Mouse (Mus musculus) midbrain, postnatal 0 days (tissue): ENCODE data around the gene Rho. TPM values are rescaled to one million over a fixed set of nuclear protein-coding genes. Genes with fewer than 3 reads are reported as not detected.

ENCODE experiments used
- ATAC-seq: fragments of 200-750 bp; cut with Nextera tagmentation; 2 replicates; pipeline ENCODE4 v1.8.0; 2017; ENCODE audit warnings: moderate number of reproducible peaks, mild to moderate bottlenecking, moderate TSS enrichment, moderate library complexity; ENCODE audit not compliant: low FRiP score
- DNase-seq: peaks from one replicate; pipeline ENCODE4 v3.0.0-alpha.2; 2015; ENCODE audit warnings: low spot score
- H3K27ac ChIP-seq: fragments of 300-500 bp; sonication (generic); 2 replicates; pipeline ENCODE4 v1.5.1; 2014; ENCODE audit warnings: low read depth, mild to moderate bottlenecking, low read length, mixed read lengths
- H3K27me3 ChIP-seq: fragments of 300-500 bp; sonication (generic); 2 replicates; pipeline ENCODE4 v1.6.1; 2014; ENCODE audit warnings: low read length, control low read depth, mixed read lengths; ENCODE audit not compliant: insufficient read depth
- H3K36me3 ChIP-seq: fragments of 300-500 bp; sonication (generic); 2 replicates; pipeline ENCODE4 v1.6.1; 2014; ENCODE audit warnings: low read length, control low read depth, mixed read lengths; ENCODE audit not compliant: insufficient read depth
- H3K4me1 ChIP-seq: fragments of 300-500 bp; sonication (generic); 2 replicates; pipeline ENCODE4 v1.6.1; 2014; ENCODE audit warnings: mild to moderate bottlenecking, control low read depth, antibody characterized with exemption, low read length, mixed read lengths; ENCODE audit not compliant: insufficient read depth
- H3K4me2 ChIP-seq: fragments of 300-500 bp; sonication (generic); 2 replicates; pipeline ENCODE4 v1.6.1; 2014; ENCODE audit warnings: low read depth, mild to moderate bottlenecking, low read length, mixed read lengths; ENCODE audit not compliant: poor library complexity, severe bottlenecking
- H3K4me3 ChIP-seq: fragments of 300-500 bp; sonication (generic); 2 replicates; pipeline ENCODE4 v1.5.1; 2014; ENCODE audit warnings: low read depth, mild to moderate bottlenecking, low read length, moderate library complexity
- H3K9ac ChIP-seq: fragments of 300-500 bp; sonication (generic); replicated peaks from 2 replicates; pipeline ENCODE4 v1.6.1; 2014; ENCODE audit warnings: mild to moderate bottlenecking, low read length, moderate library complexity, mixed read lengths; ENCODE audit not compliant: poor library complexity, severe bottlenecking
- H3K9me3 ChIP-seq: fragments of 300-500 bp; sonication (generic); 2 replicates; pipeline ENCODE4 v1.6.1; 2016; ENCODE audit warnings: low read length, control low read depth
- CTCF ChIP-seq: IDR thresholded peaks from 2 replicates; pipeline ENCODE4 v1.5.1; 2016; ENCODE audit warnings: antibody characterized with exemption, mild to moderate bottlenecking
- WGBS: fragments of 180-500 bp; shearing (Covaris S2); extraction: QIAGEN DNeasy Blood & Tissue Kit; methylation state at CpG from one replicate; pipeline ENCODE4 v1.1.7; 2014; 5-methylcytosine and 5-hydroxymethylcytosine counted together
- polyA plus RNA-seq: library from polyadenylated mRNA; unstranded; fragments of >200 nt; fragmentation: Nextera tagmentation; extraction: Ambion mirVana; gene quantifications from 2 replicates; pipeline ENCODE4 v1.2.1, GENCODE M21; 2015
- total RNA-seq: library from RNA; depleted of rRNA; stranded (reverse); fragments of >200 nt; gene quantifications from 2 replicates; pipeline ENCODE4 v1.2.3, GENCODE M21; 2014; rRNA removed

Rho gene
- total and polyA plus RNA-seq, 2 experiments from 2014 or later, result 0.11 to 0.12 TPM

- H3K36me3 ChIP-seq, result no peaks in the 10 kb centered on the region
- DNase-seq (no peak), ATAC-seq (no peak)
- H3K27me3 ChIP-seq, result peaks cover 11% of the 10 kb centered on the region; the same call in 1 of the 2 replicates
- H3K9ac ChIP-seq, result no peak overlapping the region
- WGBS, result 46% methylated on average over 12 of the region's 12 CpGs
- H3K4me1 ChIP-seq, result peaks cover 9% of the 10 kb centered on the region; the same call in 1 of the 2 replicates
- TF ChIP-seq CTCF, result no peak
- no peaks in the 10 kb centered on the region for H3K9me3 ChIP-seq
- no peak overlapping the region for H3K4me3 ChIP-seq
- H3K4me2 ChIP-seq, result no peak overlapping the region
- H3K27ac ChIP-seq, result no peak overlapping the region
Measured at GRCm38 (mm10) chr6:115986472-115987095, 55.0 kb downstream of the Rho start.

GRCm38 (mm10) chr6:115987096-115987747 lies 55.7 kb downstream of the Rho start:
- Histone ChIP-seq H3K36me3 (no peaks in the 10 kb centered on the region), H3K4me1 (peaks cover 9% of the 10 kb centered on the region; the same call in 1 of the 2 replicates), H3K4me2 (no peak overlapping the region), H3K9me3 (no peaks in the 10 kb centered on the region), H3K4me3 (no peak overlapping the region), H3K27me3 (peaks cover 17% of the 10 kb centered on the region), H3K27ac (no peak overlapping the region), H3K9ac (no peak overlapping the region)
- 58% methylated on average over 9 of the region's 9 CpGs for WGBS
- DNase-seq, result peak; percentile 27
- no peak for TF ChIP-seq CTCF
- ATAC-seq, result no peak

DNA sequence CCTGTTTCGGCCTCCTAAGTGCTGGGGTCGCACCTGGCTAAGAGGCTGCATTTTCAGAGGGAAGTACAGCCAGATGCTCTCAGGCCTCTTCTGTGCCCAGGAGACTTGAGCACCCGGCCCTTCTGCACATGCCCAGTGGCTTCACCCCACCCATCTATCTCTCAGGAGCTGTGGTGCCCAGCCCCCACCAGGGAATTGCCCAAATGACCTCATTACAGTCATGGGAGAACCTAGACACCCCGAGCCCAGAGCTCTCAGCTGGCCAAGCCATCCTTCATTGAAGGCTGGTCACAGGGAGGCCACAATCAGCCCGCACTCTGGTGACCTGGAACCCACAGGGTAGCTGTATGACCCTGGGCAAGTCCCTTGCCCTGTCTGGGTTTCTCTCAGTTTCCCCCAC lies 57.5 kb downstream of the Rho start:
- Histone ChIP-seq H3K36me3 (no peaks in the 10 kb centered on the region), H3K9me3 (no peaks in the 10 kb centered on the region), H3K4me1 (0 out of 2 replicates have a peak, but pooled peaks cover 9% of the 10 kb centered on the region), H3K27me3 (peaks cover 35% of the 10 kb centered on the region), H3K4me2 (no peak overlapping the region), H3K9ac (no peak overlapping the region), H3K27ac (no peak overlapping the region), H3K4me3 (no peak overlapping the region)
- ATAC-seq (no peak), DNase-seq (no peak)
- TF ChIP-seq CTCF, result no peak
- 81% methylated on average over 5 of the region's 5 CpGs for WGBS

- no peaks in the 10 kb centered on the region for H3K36me3 ChIP-seq
- no peak overlapping the region for H3K4me2 ChIP-seq
- H3K4me1 ChIP-seq, result 0 out of 2 replicates have a peak, but pooled peaks cover 9% of the 10 kb centered on the region
- H3K27me3 ChIP-seq, result peaks cover 41% of the 10 kb centered on the region
- WGBS, result 64% methylated on average over 4 of the region's 4 CpGs
- H3K9me3 ChIP-seq, result no peaks in the 10 kb centered on the region
- no peak for DNase-seq
- no peak overlapping the region for H3K9ac ChIP-seq
- ATAC-seq, result no peak
- H3K4me3 ChIP-seq, result no peak overlapping the region
- H3K27ac ChIP-seq, result no peak overlapping the region
- TF ChIP-seq CTCF, result no peak
Measured at GRCm38 (mm10) chr6:115989607-115990006, 58.1 kb downstream of the Rho start.

Other genes with a start within 250 kb of the Rho start
- gene Tmem40, start 169.3 kb upstream of the Rho start, total RNA-seq, result 0.99 and 1.5 TPM in 2 replicates
- 1.5 TPM in 2 replicates for gene Tmem40, start 169.3 kb upstream of the Rho start, polyA plus RNA-seq
- 9.3 and 10.2 TPM in 2 replicates for gene Cand2, start 157.2 kb upstream of the Rho start, total RNA-seq
- 4.2 and 4.3 TPM in 2 replicates for gene Cand2, start 157.2 kb upstream of the Rho start, polyA plus RNA-seq
- 768 and 939 TPM in 2 replicates for gene Rpl32, start 123.0 kb upstream of the Rho start, total RNA-seq
- gene Rpl32, start 123.0 kb upstream of the Rho start, polyA plus RNA-seq, result 982 and 1,027 TPM in 2 replicates
- 3.2 and 3.8 TPM in 2 replicates for gene Efcab12, start 93.3 kb upstream of the Rho start, total RNA-seq
- 1.5 and 2.1 TPM in 2 replicates for gene Efcab12, start 93.3 kb upstream of the Rho start, polyA plus RNA-seq
- 4.8 and 5.8 TPM in 2 replicates for gene Mbd4, start 78.4 kb upstream of the Rho start, total RNA-seq
- 4.1 and 5.2 TPM in 2 replicates for gene Mbd4, start 78.4 kb upstream of the Rho start, polyA plus RNA-seq
- gene Ift122, start 78.3 kb upstream of the Rho start, total RNA-seq, result 31.7 and 42.7 TPM in 2 replicates
- 22.6 and 24.3 TPM in 2 replicates for gene Ift122, start 78.3 kb upstream of the Rho start, polyA plus RNA-seq
- gene H1foo, start 13.2 kb downstream of the Rho start, total RNA-seq, result not detected in 2 replicates
- not detected in 2 replicates for gene H1foo, start 13.2 kb downstream of the Rho start, polyA plus RNA-seq
- 14.9 and 17.3 TPM in 2 replicates for gene Plxnd1, start 63.3 kb downstream of the Rho start, total RNA-seq
- 2.8 and 4.4 TPM in 2 replicates for gene Plxnd1, start 63.3 kb downstream of the Rho start, polyA plus RNA-seq